In the genomic region with DNA sequence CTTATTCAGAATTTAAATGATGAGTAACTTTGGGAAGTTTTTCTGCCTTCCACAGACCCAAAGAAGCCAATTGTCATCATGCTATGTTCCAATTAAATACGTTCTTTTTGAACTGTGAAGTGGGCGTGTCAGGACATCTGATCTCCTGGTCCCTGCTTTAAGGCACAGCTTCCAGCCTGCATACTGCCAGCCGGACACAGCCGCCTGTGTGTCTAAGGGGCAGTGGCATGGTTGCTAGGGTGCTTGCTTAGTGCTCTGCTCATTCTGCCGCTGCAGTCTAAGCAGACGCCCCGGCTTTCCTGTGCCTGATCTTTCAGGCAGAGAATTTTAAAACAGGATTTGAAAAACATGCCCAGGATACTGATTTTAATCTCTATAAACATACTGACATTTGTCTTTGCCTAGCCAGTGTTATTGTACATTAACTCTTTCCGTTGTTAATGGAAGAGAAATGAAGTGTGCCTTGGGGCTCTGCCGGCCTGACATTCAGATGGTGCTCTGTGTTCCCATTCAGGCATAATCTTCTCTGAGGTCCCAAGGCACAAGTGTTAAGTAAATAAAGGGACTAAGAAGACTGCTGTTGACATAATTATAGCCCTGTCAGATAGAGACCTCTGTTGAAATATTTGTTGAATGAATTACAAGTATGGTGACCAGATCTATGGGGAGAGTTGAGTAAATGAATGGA, we compare ENCODE assay signal across 15 mouse cellular contexts.
DNase-seq lines count a peak whose midpoint lies in the region; ATAC-seq and TF ChIP-seq lines count a peak whose summit lies in the region.
"Had no signal": no experiment of that assay in that cellular context is flagged by ENCODE, and none has a peak within 500 bp of the region (broad histone marks: within the 10 kb centered on the region; RNA-seq: fewer than 3 reads in every experiment).

No protein-coding gene starts in this region.

- WGBS in hindbrain, embryonic 11.5 days = 37% methylated on average over 9 of the region's 9 CpGs
- 33% methylated on average over 9 of the region's 9 CpGs for WGBS in hindbrain, embryonic 12.5 days
- WGBS in lung, embryonic 14.5 days = 27% methylated on average over 9 of the region's 9 CpGs

- no peak overlapping the region for H3K4me3 ChIP-seq in hindbrain, embryonic 11.5 days (ENCODE audit: low read depth, low read length)
- no peak overlapping the region for H3K4me3 ChIP-seq in hindbrain, embryonic 12.5 days
- no peak overlapping the region for H3K4me3 ChIP-seq in lung, embryonic 14.5 days (ENCODE audit: low read depth, low read length)
- H3K4me3 ChIP-seq: embryonic facial prominence, embryonic 13.5 days; heart, adult 2 months; neural tube, embryonic 12.5 days had no signal

- no peak overlapping the region for H3K4me2 ChIP-seq in hindbrain, embryonic 11.5 days (replicated peaks; ENCODE audit: low read depth, low read length)
- H3K4me2 ChIP-seq in hindbrain, embryonic 12.5 days (replicated peaks) = no peak overlapping the region
- no peak overlapping the region for H3K4me2 ChIP-seq in lung, embryonic 14.5 days
- H3K4me2 ChIP-seq: embryonic facial prominence, embryonic 13.5 days; liver, embryonic 11.5 days; neural tube, embryonic 12.5 days had no signal

- peaks cover 58% of the 10 kb centered on the region for H3K27me3 ChIP-seq in hindbrain, embryonic 11.5 days (ENCODE audit: control insufficient read depth, insufficient read depth, low read length)
- peaks cover 67% of the 10 kb centered on the region for H3K27me3 ChIP-seq in hindbrain, embryonic 12.5 days
- no peaks in the 10 kb centered on the region for H3K27me3 ChIP-seq in lung, embryonic 14.5 days (ENCODE audit: insufficient read depth, low read length)
- H3K27me3 ChIP-seq: embryonic facial prominence, embryonic 13.5 days had no signal

- no peaks in the 10 kb centered on the region for H3K36me3 ChIP-seq in hindbrain, embryonic 11.5 days (ENCODE audit: control insufficient read depth, insufficient read depth, low read length)
- peaks cover 2% of the 10 kb centered on the region; the same call in 1 of the 2 replicates for H3K36me3 ChIP-seq in hindbrain, embryonic 12.5 days
- H3K36me3 ChIP-seq in lung, embryonic 14.5 days (ENCODE audit: insufficient read depth) = 0 out of 2 replicates have a peak, but pooled peaks cover 13% of the 10 kb centered on the region
- H3K36me3 ChIP-seq: neural tube, embryonic 12.5 days had no signal

- H3K9me3 ChIP-seq in hindbrain, embryonic 11.5 days (ENCODE audit: control insufficient read depth, low read length) = no peaks in the 10 kb centered on the region
- no peaks in the 10 kb centered on the region for H3K9me3 ChIP-seq in hindbrain, embryonic 12.5 days (replicated peaks)
- H3K9me3 ChIP-seq in lung, embryonic 14.5 days (ENCODE audit: low read depth, low read length) = no peaks in the 10 kb centered on the region
- H3K9me3 ChIP-seq: embryonic facial prominence, embryonic 13.5 days; neural tube, embryonic 12.5 days had no signal

- no peak for TF ChIP-seq CTCF in lung, embryonic 14.5 days (IDR thresholded peaks at IDR 0.05; ENCODE audit: low read depth)

- H3K9ac ChIP-seq in hindbrain, embryonic 11.5 days (ENCODE audit: low read depth, low read length) = no peak overlapping the region
- no peak overlapping the region for H3K9ac ChIP-seq in hindbrain, embryonic 12.5 days
- no peak overlapping the region for H3K9ac ChIP-seq in lung, embryonic 14.5 days
- H3K9ac ChIP-seq: embryonic facial prominence, embryonic 13.5 days; neural tube, embryonic 12.5 days had no signal

- no peak for ATAC-seq in hindbrain, embryonic 11.5 days (ENCODE audit: low FRiP score)
- no peak for ATAC-seq in hindbrain, embryonic 12.5 days (ENCODE audit: low FRiP score)
- 0 out of 2 replicates have a peak, but pooled peaks have one; percentile 56 for ATAC-seq in lung, embryonic 14.5 days (ENCODE audit: insufficient read depth)

- DNase-seq in hindbrain, embryonic 11.5 days (ENCODE audit: low spot score) = peak; percentile 38
- DNase-seq in ovary, postnatal 36 days (ENCODE audit: low spot score) = peak; percentile 34
- DNase-seq in ovary, adult 18-20 months (ENCODE audit: low spot score) = no peak
- DNase-seq in lung, embryonic 14.5 days = peak; percentile 52
- DNase-seq in thymus, postnatal 0 days (ENCODE audit: low spot score) = no peak
- no peak for DNase-seq in layer of hippocampus, adult 9-11 months
- DNase-seq: cerebellum, adult 8-10 months; heart, adult 2 months; heart, postnatal 14 days; retina, postnatal 1 day; thymus, adult 18-20 months had no signal

- H3K27ac ChIP-seq in hindbrain, embryonic 11.5 days (ENCODE audit: low read depth, low read length) = no peak overlapping the region
- no peak overlapping the region for H3K27ac ChIP-seq in hindbrain, embryonic 12.5 days
- no peak overlapping the region for H3K27ac ChIP-seq in lung, embryonic 14.5 days (ENCODE audit: low read depth)
- H3K27ac ChIP-seq: embryonic facial prominence, embryonic 13.5 days; heart, adult 2 months; neural tube, embryonic 12.5 days had no signal

- 0 out of 2 replicates have a peak, but pooled peaks cover 2% of the 10 kb centered on the region for H3K4me1 ChIP-seq in hindbrain, embryonic 11.5 days (replicated peaks; ENCODE audit: control insufficient read depth, insufficient read depth, low read length)
- peaks cover 15% of the 10 kb centered on the region for H3K4me1 ChIP-seq in hindbrain, embryonic 12.5 days
- H3K4me1 ChIP-seq in lung, embryonic 14.5 days (ENCODE audit: insufficient read depth) = no peaks in the 10 kb centered on the region

Comparison
In these comparisons a context has a peak if more than half of its experiments do, and no peak if none do; other contexts are left out.
1. DNase-seq: peak in hindbrain, embryonic 11.5 days (single experiment), ovary, postnatal 36 days (single experiment) and lung, embryonic 14.5 days (single experiment); none in ovary, adult 18-20 months (single experiment), thymus, postnatal 0 days (single experiment) and layer of hippocampus, adult 9-11 months (single experiment).